Mouse (Mus musculus) MEL (cell line): Measurements from ENCODE around the gene Itgae. TPM values are rescaled to one million over a fixed set of nuclear protein-coding genes. Genes with fewer than 3 reads are reported as not detected.

Experiments used
- DNase-seq: peaks from one replicate; pipeline ENCODE4 v3.0.0; 2011; ENCODE audit warnings: low read depth, low spot score
- H3K27ac ChIP-seq: 2 replicates; pipeline ENCODE4 v1.5.1; 2012; ENCODE audit warnings: low read depth, mild to moderate bottlenecking, control low read depth, low read length, moderate library complexity; ENCODE audit not compliant: control insufficient read depth
- H3K27me3 ChIP-seq, 2 experiments: fragments of 150-350 bp in 1 of 2; sonication (generic) in 1 of 2; 2 replicates each; pipeline ENCODE4 v1.6.1; 2012; ENCODE audit warnings: low read length in 2 of 2, mild to moderate bottlenecking in 2 of 2, improper control_type of control experiment in 1 of 2, moderate library complexity in 1 of 2; ENCODE audit not compliant: insufficient read depth in 2 of 2, control insufficient read depth in 1 of 2
- H3K36me3 ChIP-seq, 2 experiments: 2 replicates each; pipeline ENCODE4 v1.6.1; 2012 to 2014; ENCODE audit warnings: low read length in 2 of 2, improper control_type of control experiment in 1 of 2, inconsistent platforms in 1 of 2, mild to moderate bottlenecking in 1 of 2; ENCODE audit not compliant: insufficient read depth in 2 of 2, control insufficient read depth in 1 of 2
- H3K4me1 ChIP-seq, 2 experiments: fragments of 150-350 bp in 1 of 2; sonication (generic) in 1 of 2; 2 replicates each; pipeline ENCODE4 v1.6.1; 2012; ENCODE audit warnings: low read length in 2 of 2, improper control_type of control experiment in 1 of 2, mild to moderate bottlenecking in 1 of 2; ENCODE audit not compliant: insufficient read depth in 2 of 2, control insufficient read depth in 1 of 2
- H3K4me3 ChIP-seq, 2 experiments: fragments of 150-350 bp in 1 of 2; sonication (generic) in 1 of 2; 2 replicates each; pipeline ENCODE4 v1.5.1; 2012; ENCODE audit warnings: low read depth in 2 of 2, low read length in 2 of 2, mild to moderate bottlenecking in 2 of 2, moderate library complexity in 2 of 2, control low read depth in 1 of 2, improper control_type of control experiment in 1 of 2; ENCODE audit not compliant: control insufficient read depth in 1 of 2, insufficient read depth in 1 of 2
- H3K79me2 ChIP-seq: 2 replicates; pipeline ENCODE4 v1.6.1; 2012; ENCODE audit warnings: mild to moderate bottlenecking, low read length, moderate library complexity; ENCODE audit not compliant: control insufficient read depth, poor library complexity, insufficient read depth
- H3K9ac ChIP-seq: 2 replicates; pipeline ENCODE4 v1.6.1; 2012; ENCODE audit warnings: low read depth, mild to moderate bottlenecking, control low read depth, low read length, moderate library complexity; ENCODE audit not compliant: control insufficient read depth, poor library complexity, severe bottlenecking
- H3K9me3 ChIP-seq: fragments of 150-350 bp; sonication (generic); replicated peaks from 2 replicates; pipeline ENCODE4 v1.6.1; 2012; ENCODE audit warnings: mild to moderate bottlenecking, low read length, improper control_type of control experiment, moderate library complexity; ENCODE audit not compliant: insufficient read depth
- GABPA ChIP-seq: IDR thresholded peaks from 2 replicates; pipeline ENCODE4 v1.6.1; 2012; ENCODE audit warnings: low read depth, mild to moderate bottlenecking, inconsistent platforms, low read length, improper control_type of control experiment, moderate library complexity
- JUND ChIP-seq: IDR thresholded peaks from 2 replicates; pipeline ENCODE4 v1.6.1; 2011; ENCODE audit warnings: low read depth, mild to moderate bottlenecking, improper control_type of control experiment, low read length
- KAT2A ChIP-seq: conservative IDR thresholded peaks from 2 replicates; pipeline ENCODE4 v1.6.1; 2012; ENCODE audit warnings: low read depth, low read length, improper control_type of control experiment, inconsistent platforms
- MAX ChIP-seq: IDR thresholded peaks from 2 replicates; pipeline ENCODE4 v1.6.1; 2011; ENCODE audit warnings: low read length, improper control_type of control experiment
- POLR2A ChIP-seq, 2 experiments: IDR thresholded peaks; 2 replicates each; pipeline ENCODE4 v1.6.1; 2011 to 2012; ENCODE audit warnings: low read length in 2 of 2, mild to moderate bottlenecking in 2 of 2, control low read depth in 1 of 2, improper control_type of control experiment in 1 of 2, low read depth in 1 of 2, moderate library complexity in 1 of 2; ENCODE audit not compliant: control insufficient read depth in 1 of 2, insufficient read depth in 1 of 2, poor library complexity in 1 of 2
- POLR2AphosphoS5 ChIP-seq: IDR thresholded peaks from 2 replicates; pipeline ENCODE4 v1.6.1; 2012; ENCODE audit warnings: low read depth, borderline replicate concordance, mild to moderate bottlenecking, inconsistent platforms, low read length, moderate library complexity, mixed read lengths
- RCOR1 ChIP-seq: IDR thresholded peaks from 2 replicates; pipeline ENCODE4 v1.6.1; 2012; ENCODE audit warnings: low read depth, mild to moderate bottlenecking, inconsistent platforms, low read length, improper control_type of control experiment
- UBTF ChIP-seq: IDR thresholded peaks from 2 replicates; pipeline ENCODE4 v1.6.1; 2012; ENCODE audit warnings: low read depth, mild to moderate bottlenecking, inconsistent platforms, low read length, improper control_type of control experiment, moderate library complexity, borderline replicate concordance; ENCODE audit not compliant: insufficient read depth
- USF1 ChIP-seq: IDR thresholded peaks from 2 replicates; pipeline ENCODE4 v1.6.1; 2014; ENCODE audit warnings: low read depth, mild to moderate bottlenecking, inconsistent platforms, low read length, improper control_type of control experiment, moderate library complexity
- USF2 ChIP-seq, 2 experiments: IDR thresholded peaks; 2 replicates each; pipeline ENCODE4 v1.6.1; 2011 to 2012; ENCODE audit warnings: improper control_type of control experiment in 2 of 2, low read length in 2 of 2, borderline replicate concordance in 1 of 2, inconsistent platforms in 1 of 2, low read depth in 1 of 2, mild to moderate bottlenecking in 1 of 2; ENCODE audit not compliant: insufficient read depth in 1 of 2
- polyA plus RNA-seq, 2 experiments: library from polyadenylated mRNA; stranded (reverse) in 1 of 2; unstranded in 1 of 2; fragments of >175 nt in 1 of 2; fragments of >200 nt in 1 of 2; gene quantifications; 2 replicates each; pipeline versions ENCODE4 v1.2.1 to v1.2.4; 2012; ENCODE audit warnings: low replicate concordance in 2 of 2, low read depth in 1 of 2; ENCODE audit not compliant: insufficient read length in 2 of 2, insufficient read depth in 1 of 2, missing spikeins in 1 of 2
- total RNA-seq: library from RNA; depleted of rRNA; stranded (reverse); fragments of 300-350 nt; gene quantifications from 2 replicates; pipeline ENCODE4 v1.2.3, GENCODE M21; 2012

Gene Itgae
- total and polyA plus RNA-seq, 3 experiments, result 0.04 to 0.22 TPM; not detected in 1

- TF ChIP-seq GABPA (no peak), POLR2A (IDR thresholded peaks at IDR 0.05; ENCODE audit: control insufficient read depth in 1 of 2, insufficient read depth in 1 of 2, low read depth in 1 of 2, low read length in 2 of 2, poor library complexity in 1 of 2) (peak; percentile 93), UBTF (peak; percentile 80; the same call in 1 of the 2 replicates), JUND (no peak), POLR2AphosphoS5 (no peak)
These were observed 86.5 kb downstream of the Itgae start, which contains the start of the genes Emc6 and Tax1bp3 (continued) for GRCm38 (mm10) chr11:73176608-73177508.

DNA sequence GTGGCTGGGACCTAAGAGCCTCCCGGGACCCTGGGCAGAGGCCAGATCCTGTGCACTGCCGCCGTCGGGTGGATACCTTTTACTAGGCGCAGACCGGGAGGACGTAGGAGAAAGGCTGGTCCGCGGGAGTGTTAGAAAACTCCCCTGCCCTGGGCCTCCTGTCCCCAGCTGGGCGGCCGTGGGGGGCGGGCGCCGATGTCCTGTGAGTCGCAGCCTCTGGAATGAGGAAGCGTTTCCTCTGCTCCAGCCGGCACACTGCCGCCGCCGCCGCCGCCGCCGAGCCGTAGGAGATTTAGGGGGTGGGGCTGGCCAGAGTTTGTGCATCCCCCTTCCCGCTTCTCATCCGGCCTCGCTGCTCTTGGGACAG is 87.1 kb downstream of the Itgae start:
- peak; percentile 84 for DNase-seq
- H3K4me3 ChIP-seq, result peak overlapping the region; percentile 81 to 95
- H3K9me3 ChIP-seq, result no peaks in the 10 kb centered on the region
- TF ChIP-seq UBTF, result 0 out of 2 replicates have a peak, but pooled peaks have one; percentile 25
- no peak for TF ChIP-seq GABPA
- H3K27me3 ChIP-seq, result no peaks in the 10 kb centered on the region
- H3K79me2 ChIP-seq, result peaks cover 38% of the 10 kb centered on the region
- H3K27ac ChIP-seq, result peak overlapping the region; percentile 58
- H3K4me1 ChIP-seq, result peaks cover 4 to 12% of the 10 kb centered on the region in 2 experiments
- H3K36me3 ChIP-seq, result peaks cover 12 to 19% of the 10 kb centered on the region in 2 experiments; a peak in 3 of 4 replicates
- peak overlapping the region; percentile 88 for H3K9ac ChIP-seq

DNA sequence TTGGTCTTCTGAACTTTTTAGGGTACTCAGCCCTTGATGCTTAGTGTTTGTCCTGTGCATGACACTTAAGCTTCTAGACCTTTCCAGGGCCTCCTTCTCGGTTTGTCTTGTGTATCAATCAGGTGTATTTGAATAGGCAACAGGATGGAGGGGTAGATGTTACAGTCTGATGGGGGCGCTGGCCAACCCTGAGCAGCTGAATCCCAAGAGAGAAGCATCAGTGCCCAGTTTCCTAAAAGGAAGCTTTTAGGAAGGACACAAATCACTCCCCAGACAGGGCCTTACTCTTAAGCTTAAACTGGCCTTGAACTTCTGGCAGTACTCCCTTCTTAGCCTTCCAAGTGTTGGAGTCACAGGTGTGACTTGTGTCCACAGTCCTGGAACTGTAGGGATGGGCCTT is 87.5 kb downstream of the Itgae start:
- DNase-seq, result no peak
- Histone ChIP-seq H3K9ac (peak overlapping the region; percentile 88), H3K36me3 (peaks cover 12 to 19% of the 10 kb centered on the region in 2 experiments; a peak in 3 of 4 replicates), H3K4me3 (peak overlapping the region; percentile 81 to 95), H3K27me3 (no peaks in the 10 kb centered on the region), H3K9me3 (no peaks in the 10 kb centered on the region), H3K4me1 (peaks cover 4 to 12% of the 10 kb centered on the region in 2 experiments), H3K27ac (no peak overlapping the region), H3K79me2 (peaks cover 38% of the 10 kb centered on the region)
- TF ChIP-seq USF2 (IDR thresholded peaks at IDR 0.05; ENCODE audit: borderline replicate concordance in 1 of 2, insufficient read depth in 1 of 2, low read depth in 1 of 2, low read length in 2 of 2), result no peak
- TF ChIP-seq USF1, result no peak
- TF ChIP-seq MAX, result no peak
- TF ChIP-seq KAT2A, result no peak
- no peak for TF ChIP-seq RCOR1
